Mouse (Mus musculus) kidney, embryonic 14.5 days (tissue): ENCODE measurements around the gene 2310061N02Rik. TPM values are rescaled to one million over a fixed set of nuclear protein-coding genes. Genes with fewer than 3 reads are reported as not detected.
"Not testable (repeated sequence)": the region's sequence is repeated elsewhere in the genome, so short reads cannot be mapped to it uniquely, and the experiment has no call there.

Source experiments
- ATAC-seq: fragments of 200-750 bp; cut with Nextera tagmentation; 2 replicates; pipeline ENCODE4 v1.8.0; 2017; ENCODE audit warnings: moderate number of reproducible peaks, mild to moderate bottlenecking, moderate TSS enrichment, moderate library complexity; ENCODE audit not compliant: low FRiP score, low TSS enrichment
- H3K27ac ChIP-seq: fragments of 300-500 bp; sonication (generic); 2 replicates; pipeline ENCODE4 v1.5.1; 2014; ENCODE audit warnings: low read depth, mild to moderate bottlenecking, low read length, moderate library complexity, mixed read lengths
- H3K27me3 ChIP-seq: fragments of 300-500 bp; sonication (generic); 2 replicates; pipeline ENCODE4 v1.6.1; 2014; ENCODE audit warnings: mild to moderate bottlenecking, low read length; ENCODE audit not compliant: control insufficient read depth, insufficient read depth
- H3K36me3 ChIP-seq: fragments of 300-500 bp; sonication (generic); 2 replicates; pipeline ENCODE4 v1.6.1; 2014; ENCODE audit warnings: low read length, mixed read lengths; ENCODE audit not compliant: control insufficient read depth, insufficient read depth
- H3K4me1 ChIP-seq: fragments of 300-500 bp; sonication (generic); 2 replicates; pipeline ENCODE4 v1.6.1; 2014; ENCODE audit warnings: low read length, mixed read lengths; ENCODE audit not compliant: control insufficient read depth, insufficient read depth
- H3K4me2 ChIP-seq: fragments of 300-500 bp; sonication (generic); replicated peaks from 2 replicates; pipeline ENCODE4 v1.6.1; 2014; ENCODE audit warnings: low read depth, mild to moderate bottlenecking, low read length
- H3K4me3 ChIP-seq: fragments of 300-500 bp; sonication (generic); 2 replicates; pipeline ENCODE4 v1.5.1; 2014; ENCODE audit warnings: mild to moderate bottlenecking, low read length
- H3K9ac ChIP-seq: fragments of 300-500 bp; sonication (generic); 2 replicates; pipeline ENCODE4 v1.6.1; 2014; ENCODE audit warnings: low read depth, mild to moderate bottlenecking, low read length, moderate library complexity
- H3K9me3 ChIP-seq: fragments of 300-500 bp; sonication (generic); 2 replicates; pipeline ENCODE4 v1.6.1; 2016; ENCODE audit warnings: low read length; ENCODE audit not compliant: control insufficient read depth
- WGBS: fragments of 180-500 bp; shearing (Covaris S2); extraction: QIAGEN DNeasy Blood & Tissue Kit; methylation state at CpG from one replicate; pipeline ENCODE4 v1.1.7; 2014; 5-methylcytosine and 5-hydroxymethylcytosine counted together
- polyA plus RNA-seq: library from polyadenylated mRNA; unstranded; fragments of >200 nt; fragmentation: Nextera tagmentation; extraction: Ambion mirVana; gene quantifications from 2 replicates; pipeline ENCODE4 v1.2.1, GENCODE M21; 2014

The 2310061N02Rik gene
- polyA plus RNA-seq = not detected in 2 replicates

- Histone ChIP-seq H3K4me3 (no peak within 1 kb of the TSS), H3K9ac (no peak within 1 kb of the TSS), H3K4me2 (no peak within 1 kb of the TSS), H3K9me3 (no peaks in the 10 kb centered on the region), H3K27me3 (no peaks in the 10 kb centered on the region), H3K27ac (no peak within 1 kb of the TSS), H3K36me3 (no peaks in the 10 kb centered on the region), H3K4me1 (no peaks in the 10 kb centered on the region)
- no peak for ATAC-seq
- 90% methylated on average over 10 of the region's 10 CpGs for WGBS
These were observed at the start of gene 2310061N02Rik for GRCm38 (mm10) chr16:88707496-88708012. Gene 2310061N02Rik (minus strand): TSS chr16:88707962.

GRCm38 (mm10) chr16:88751535-88751934, 43.8 kb upstream of the 2310061N02Rik start, which contains the start of gene Krtap13:
Gene Krtap13 (minus strand): TSS chr16:88751635.
- not testable (repeated sequence) for H3K4me3 ChIP-seq, ATAC-seq, H3K27ac ChIP-seq, H3K9ac ChIP-seq, H3K4me1 ChIP-seq, H3K4me2 ChIP-seq, H3K36me3 ChIP-seq, H3K9me3 ChIP-seq, H3K27me3 ChIP-seq
- WGBS = 87% methylated on average over 3 of the region's 3 CpGs

GRCm38 (mm10) chr16:88747943-88748342, 40.2 kb upstream of the 2310061N02Rik start:
- no peak overlapping the region for H3K4me3 ChIP-seq
- H3K27ac ChIP-seq = no peak overlapping the region
- H3K4me1 ChIP-seq = no peaks in the 10 kb centered on the region
- no peaks in the 10 kb centered on the region for H3K9me3 ChIP-seq
- no peaks in the 10 kb centered on the region for H3K36me3 ChIP-seq
- H3K4me2 ChIP-seq = no peak overlapping the region
- ATAC-seq = no peak
- H3K9ac ChIP-seq = no peak overlapping the region
- 53% methylated on average over 4 of the region's 4 CpGs for whole genome bisulfite sequencing
- no peaks in the 10 kb centered on the region for H3K27me3 ChIP-seq

- WGBS = 57% methylated on average over 4 of the region's 4 CpGs
- no peaks in the 10 kb centered on the region for H3K27me3 ChIP-seq
These were observed 37.1 kb upstream of the 2310061N02Rik start for GRCm38 (mm10) chr16:88744750-88745340.

GRCm38 (mm10) chr16:88735391-88735790, 27.6 kb upstream of the 2310061N02Rik start:
- Histone ChIP-seq H3K27ac (no peak overlapping the region), H3K4me3 (no peak overlapping the region), H3K9me3 (no peaks in the 10 kb centered on the region), H3K4me1 (no peaks in the 10 kb centered on the region), H3K4me2 (no peak overlapping the region), H3K27me3 (no peaks in the 10 kb centered on the region), H3K9ac (no peak overlapping the region), H3K36me3 (no peaks in the 10 kb centered on the region)
- whole genome bisulfite sequencing = 69% methylated on average over 2 of the region's 2 CpGs
- ATAC-seq = no peak

More at GRCm38 (mm10) chr16:88744750-88745340, 37.1 kb upstream of the 2310061N02Rik start:
- Histone ChIP-seq H3K9me3 (no peaks in the 10 kb centered on the region), H3K4me1 (no peaks in the 10 kb centered on the region), H3K36me3 (no peaks in the 10 kb centered on the region), H3K9ac (no peak overlapping the region), H3K27ac (no peak overlapping the region), H3K4me2 (no peak overlapping the region), H3K4me3 (no peak overlapping the region)
- ATAC-seq = peak; percentile 28; the same call in 1 of the 2 replicates

GRCm38 (mm10) chr16:88728812-88729275, 21.1 kb upstream of the 2310061N02Rik start, which contains the start of gene Krtap13-1:
Gene Krtap13-1 (plus strand): TSS chr16:88728862.
- 80% methylated on average over 4 of the region's 4 CpGs for WGBS
- H3K4me2 ChIP-seq = no peak within 1 kb of the TSS
- no peaks in the 10 kb centered on the region for H3K27me3 ChIP-seq
- no peaks in the 10 kb centered on the region for H3K36me3 ChIP-seq
- H3K27ac ChIP-seq = no peak within 1 kb of the TSS
- ATAC-seq = no peak
- H3K4me3 ChIP-seq = no peak within 1 kb of the TSS
- no peaks in the 10 kb centered on the region for H3K4me1 ChIP-seq
- no peak within 1 kb of the TSS for H3K9ac ChIP-seq
- H3K9me3 ChIP-seq = no peaks in the 10 kb centered on the region

- no peaks in the 10 kb centered on the region for H3K36me3 ChIP-seq
- no peak overlapping the region for H3K27ac ChIP-seq
- H3K4me3 ChIP-seq = no peak overlapping the region
- H3K4me1 ChIP-seq = no peaks in the 10 kb centered on the region
- H3K9me3 ChIP-seq = no peaks in the 10 kb centered on the region
- H3K9ac ChIP-seq = no peak overlapping the region
- WGBS = 21% methylated on average over 1 of the region's 1 CpGs
- H3K27me3 ChIP-seq = no peaks in the 10 kb centered on the region
- H3K4me2 ChIP-seq = no peak overlapping the region
- ATAC-seq = no peak
These were observed 12.3 kb upstream of the 2310061N02Rik start for GRCm38 (mm10) chr16:88720031-88720430.

- H3K27ac ChIP-seq = no peak overlapping the region
- H3K9ac ChIP-seq = no peak overlapping the region
- no peaks in the 10 kb centered on the region for H3K36me3 ChIP-seq
- no peaks in the 10 kb centered on the region for H3K9me3 ChIP-seq
- no peak overlapping the region for H3K4me2 ChIP-seq
- H3K4me3 ChIP-seq = no peak overlapping the region
- H3K4me1 ChIP-seq = no peaks in the 10 kb centered on the region
- H3K27me3 ChIP-seq = no peaks in the 10 kb centered on the region
- no peak for ATAC-seq
These were observed 8.8 kb upstream of the 2310061N02Rik start for GRCm38 (mm10) chr16:88716549-88716948.

- Histone ChIP-seq H3K9ac (no peak overlapping the region), H3K9me3 (no peaks in the 10 kb centered on the region), H3K27ac (no peak overlapping the region), H3K4me1 (no peaks in the 10 kb centered on the region), H3K4me2 (no peak overlapping the region), H3K4me3 (no peak overlapping the region), H3K27me3 (no peaks in the 10 kb centered on the region), H3K36me3 (no peaks in the 10 kb centered on the region)
- no peak for ATAC-seq
- 83% methylated on average over 6 of the region's 6 CpGs for WGBS
These were observed 3.5 kb upstream of the 2310061N02Rik start for GRCm38 (mm10) chr16:88711245-88711644.
